Mouse (Mus musculus) embryo, embryonic 11 days (tissue): ENCODE data around the gene Insr.
"Not testable (repeated sequence)": the region's sequence is repeated elsewhere in the genome, so short reads cannot be mapped to it uniquely, and the experiment has no call there.

Source experiments
- DNase-seq: peaks from one replicate; pipeline ENCODE4 v3.0.0-alpha.2; 2015

The Insr gene

DNA sequence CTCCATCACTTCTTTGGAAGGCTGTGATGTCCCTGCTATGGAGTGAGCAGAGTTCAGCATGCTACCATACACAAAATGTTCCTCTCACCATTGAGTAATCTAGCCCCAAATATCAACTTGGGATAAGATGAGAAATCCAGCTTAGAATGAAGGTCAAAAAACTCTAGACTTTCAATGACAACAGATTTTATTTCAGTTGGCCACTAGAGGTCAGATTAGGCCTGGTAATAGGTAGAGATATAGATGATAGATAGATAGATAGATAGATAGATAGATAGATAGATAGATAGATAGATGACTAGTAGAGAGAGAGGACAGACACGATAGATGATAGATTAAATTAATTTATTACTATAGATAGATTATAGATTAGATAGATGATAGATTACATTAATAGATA, 99.5 kb downstream of the Insr start:
- peak; percentile 7 for DNase-seq

DNA sequence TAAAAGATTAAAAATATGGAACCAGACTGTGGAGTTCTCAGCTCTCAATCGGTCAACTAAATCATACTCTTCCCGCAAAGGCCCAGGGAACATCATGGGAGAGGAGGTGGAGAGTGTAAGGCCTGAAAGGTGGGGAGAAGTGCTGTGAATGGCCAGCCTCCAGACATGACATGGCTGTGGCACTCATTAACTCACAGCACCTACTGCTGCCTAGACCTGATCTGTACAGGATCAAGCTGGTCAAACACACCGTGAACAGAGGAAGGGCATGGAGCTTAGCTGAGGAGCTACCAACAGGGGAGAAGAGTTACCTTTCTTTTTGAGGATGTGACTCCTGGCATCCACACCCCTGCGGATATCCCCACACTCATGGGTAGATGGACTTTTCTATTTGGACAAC, 102.0 kb downstream of the Insr start:
- DNase-seq, result no peak

DNA sequence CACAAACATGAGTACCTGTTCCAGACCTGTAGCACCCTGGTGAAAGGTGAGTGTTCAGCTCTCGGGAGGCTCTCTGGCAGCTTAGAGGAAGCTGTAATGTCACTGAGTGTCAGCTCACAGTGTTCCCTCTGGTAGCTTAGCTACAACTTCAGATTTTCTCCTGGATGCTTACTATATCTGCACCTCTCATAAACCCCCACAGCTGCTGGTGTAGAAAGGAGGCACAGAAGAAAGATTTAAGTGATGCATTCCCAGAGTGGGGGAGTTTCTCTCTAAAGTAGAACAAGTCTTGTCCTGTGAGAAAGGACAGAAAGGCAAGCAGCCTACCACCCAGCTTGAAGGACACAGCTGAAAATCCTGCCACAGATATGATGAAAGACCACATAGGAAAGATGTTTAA, 107.2 kb downstream of the Insr start:
- no peak for DNase-seq

DNA sequence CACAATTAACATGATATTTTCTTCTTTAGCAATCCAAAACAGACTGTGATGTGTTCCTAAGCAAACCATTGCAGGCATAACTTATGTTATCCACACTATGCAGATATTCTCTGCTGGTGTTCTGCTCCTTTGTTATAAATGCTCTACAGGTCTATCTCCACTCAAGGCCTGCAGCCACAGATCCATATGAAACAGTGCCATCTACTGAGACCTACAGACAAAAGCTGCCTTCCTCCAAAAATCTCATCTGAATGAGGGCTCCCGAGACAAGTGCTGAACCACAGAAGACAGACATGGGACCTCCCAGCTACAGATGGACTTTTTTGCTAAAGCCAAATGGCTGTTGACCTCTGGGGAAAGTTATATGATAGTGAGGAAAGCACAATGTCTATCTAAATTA, 132.9 kb downstream of the Insr start:
- DNase-seq, result no peak

DNA sequence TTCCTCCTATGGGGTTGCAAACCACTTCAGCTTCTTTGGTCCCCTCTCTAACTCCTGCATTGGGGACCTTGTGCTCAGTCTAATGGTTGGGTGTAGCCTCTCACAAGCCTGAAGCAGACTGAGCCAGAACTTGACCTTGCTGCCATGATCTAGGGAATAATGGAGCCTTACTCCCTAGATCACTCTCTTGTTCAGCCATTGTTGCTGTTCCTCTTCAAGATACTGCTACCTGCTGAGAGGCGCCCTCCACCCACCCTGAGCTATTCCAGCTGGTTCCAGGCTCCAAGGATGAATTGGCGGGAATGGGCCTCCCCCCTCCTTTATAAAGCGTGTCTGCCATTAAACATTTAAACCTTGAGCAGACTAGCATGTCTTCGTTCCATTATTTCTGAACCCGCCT, 179.0 kb downstream of the Insr start:
- not testable (repeated sequence) for DNase-seq
